Mouse (Mus musculus) CH12.LX (cell line): Measurements from ENCODE around the gene Olfr643.

Experiments
- CHD1 ChIP-seq: IDR thresholded peaks from 2 replicates; pipeline ENCODE4 v1.6.1; 2012; ENCODE audit warnings: low read depth, low read length, improper control_type of control experiment, inconsistent platforms
- EP300 ChIP-seq: IDR thresholded peaks from 2 replicates; pipeline ENCODE4 v1.6.1; 2011; ENCODE audit warnings: low read length, improper control_type of control experiment
- JUN ChIP-seq: IDR thresholded peaks from 2 replicates; pipeline ENCODE4 v1.6.1; 2011; ENCODE audit warnings: low read depth, mild to moderate bottlenecking, low read length, improper control_type of control experiment, moderate library complexity; ENCODE audit not compliant: insufficient read depth
- JUND ChIP-seq: conservative IDR thresholded peaks from 2 replicates; pipeline ENCODE4 v1.6.1; 2011; ENCODE audit warnings: low read depth, low read length, improper control_type of control experiment
- POLR2A ChIP-seq: IDR thresholded peaks from 2 replicates; pipeline ENCODE4 v1.6.1; 2011; ENCODE audit warnings: low read depth, mild to moderate bottlenecking, improper control_type of control experiment, low read length

- TF ChIP-seq EP300, result no peak
- TF ChIP-seq CHD1, result no peak
- no peak for TF ChIP-seq JUND
- TF ChIP-seq JUN, result no peak
- TF ChIP-seq POLR2A, result no peak
Observed at GRCm38 (mm10) chr7:103999124-103999523, 138.1 kb downstream of the Olfr643 start.
